Mouse (Mus musculus) ES-Bruce4 (cell line): ENCODE data around the gene Olfr606.

ENCODE experiments used
- CTCF ChIP-seq: IDR thresholded peaks from one replicate; pipeline ENCODE4 v1.8.1; 2011; ENCODE audit warnings: low read depth, low read length
- EP300 ChIP-seq: IDR thresholded peaks from 2 replicates; pipeline ENCODE4 v1.6.1; 2011; ENCODE audit warnings: low read depth, low read length; ENCODE audit not compliant: insufficient read depth
- POLR2A ChIP-seq: IDR thresholded peaks from one replicate; pipeline ENCODE4 v1.8.1; 2011; ENCODE audit warnings: low read length; ENCODE audit not compliant: insufficient read depth

GRCm38 (mm10) chr7:103448746-103449145 is at the start of gene Olfr606:
- TF ChIP-seq EP300 (no peak), CTCF (no peak), POLR2A (no peak)
